Mouse (Mus musculus) embryonic facial prominence, embryonic 11.5 days (tissue): ENCODE measurements around the gene Prkar2b. TPM values are rescaled to one million over a fixed set of nuclear protein-coding genes. Genes with fewer than 3 reads are reported as not detected.
A peak's percentile ranks its signal among the peaks of the same experiment; 100 is the strongest.

ENCODE experiments used
- ATAC-seq: fragments of 200-750 bp; cut with Nextera tagmentation; replicated peaks from 2 replicates; pipeline ENCODE4 v1.8.0; 2017; ENCODE audit warnings: low read depth; ENCODE audit not compliant: insufficient number of reproducible peaks, low FRiP score, low TSS enrichment
- DNase-seq: peaks from one replicate; pipeline ENCODE4 v3.0.0-alpha.2; 2015; ENCODE audit warnings: low spot score
- H3K27ac ChIP-seq: fragments of 300-500 bp; sonication (generic); replicated peaks from 2 replicates; pipeline ENCODE4 v1.5.1; 2014; ENCODE audit warnings: mild to moderate bottlenecking, low read depth, low read length, control low read depth
- H3K27me3 ChIP-seq: fragments of 300-500 bp; sonication (generic); 2 replicates; pipeline ENCODE4 v1.6.1; 2014; ENCODE audit warnings: mild to moderate bottlenecking, low read length, moderate library complexity, mixed read lengths; ENCODE audit not compliant: control insufficient read depth, insufficient read depth
- H3K36me3 ChIP-seq: fragments of 300-500 bp; sonication (generic); replicated peaks from 2 replicates; pipeline ENCODE4 v1.6.1; 2014; ENCODE audit warnings: low read depth, mild to moderate bottlenecking, low read length, moderate library complexity, mixed read lengths; ENCODE audit not compliant: control insufficient read depth, insufficient read depth
- H3K4me1 ChIP-seq: fragments of 300-500 bp; sonication (generic); 2 replicates; pipeline ENCODE4 v1.6.1; 2014; ENCODE audit warnings: low read length, mixed read lengths; ENCODE audit not compliant: control insufficient read depth, insufficient read depth
- H3K4me2 ChIP-seq: fragments of 300-500 bp; sonication (generic); 2 replicates; pipeline ENCODE4 v1.6.1; 2014; ENCODE audit warnings: low read depth, mild to moderate bottlenecking, control low read depth, low read length, moderate library complexity
- H3K4me3 ChIP-seq: fragments of 300-500 bp; sonication (generic); 2 replicates; pipeline ENCODE4 v1.5.1; 2014; ENCODE audit warnings: low read depth, low read length, control low read depth
- H3K9ac ChIP-seq: fragments of 300-500 bp; sonication (generic); replicated peaks from 2 replicates; pipeline ENCODE4 v1.6.1; 2014; ENCODE audit warnings: mild to moderate bottlenecking, control low read depth, low read length
- H3K9me3 ChIP-seq: fragments of 300-500 bp; sonication (generic); replicated peaks from 2 replicates; pipeline ENCODE4 v1.6.1; 2016; ENCODE audit warnings: mild to moderate bottlenecking, low read length, inconsistent platforms, mixed read lengths; ENCODE audit not compliant: control insufficient read depth
- WGBS: fragments of 180-500 bp; shearing (Covaris S2); extraction: QIAGEN DNeasy Blood & Tissue Kit; methylation state at CpG from one replicate; pipeline ENCODE4 v1.1.7; 2014; 5-methylcytosine and 5-hydroxymethylcytosine counted together
- polyA plus RNA-seq: library from polyadenylated mRNA; unstranded; fragments of >200 nt; fragmentation: Nextera tagmentation; extraction: Ambion mirVana; gene quantifications from 2 replicates; pipeline ENCODE4 v1.2.1, GENCODE M21; 2014

Prkar2b gene
- polyA plus RNA-seq, 1 experiment from 2014 or later = 65.4 TPM

DNA sequence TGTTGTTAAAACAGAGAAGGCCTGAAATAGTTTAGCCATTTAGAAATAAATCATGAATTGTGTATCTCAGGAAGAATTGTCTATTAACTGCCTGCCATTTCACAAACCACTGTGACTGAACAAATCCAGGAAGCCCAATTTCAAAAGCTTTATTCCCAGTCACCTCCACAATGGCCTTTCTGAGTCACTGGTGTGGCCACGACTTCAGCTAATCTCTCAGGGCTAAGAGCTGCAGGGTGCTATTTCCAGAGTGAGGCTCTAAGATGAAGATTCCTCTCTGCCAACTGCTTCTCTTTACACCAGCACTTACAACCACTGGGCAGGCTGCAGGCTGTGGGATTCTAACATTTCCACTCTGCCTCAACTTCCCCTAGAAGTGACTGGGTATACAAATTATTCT lies 92.0 kb downstream of the Prkar2b start:
- H3K4me3 ChIP-seq = no peak overlapping the region
- 40% methylated on average over 1 of the region's 1 CpGs for WGBS
- no peaks in the 10 kb centered on the region for H3K9me3 ChIP-seq
- no peak overlapping the region for H3K27ac ChIP-seq
- ATAC-seq = no peak
- no peak overlapping the region for H3K4me2 ChIP-seq
- no peak overlapping the region for H3K9ac ChIP-seq
- no peaks in the 10 kb centered on the region for H3K36me3 ChIP-seq
- H3K4me1 ChIP-seq = no peaks in the 10 kb centered on the region
- H3K27me3 ChIP-seq = no peaks in the 10 kb centered on the region
- no peak for DNase-seq

DNA sequence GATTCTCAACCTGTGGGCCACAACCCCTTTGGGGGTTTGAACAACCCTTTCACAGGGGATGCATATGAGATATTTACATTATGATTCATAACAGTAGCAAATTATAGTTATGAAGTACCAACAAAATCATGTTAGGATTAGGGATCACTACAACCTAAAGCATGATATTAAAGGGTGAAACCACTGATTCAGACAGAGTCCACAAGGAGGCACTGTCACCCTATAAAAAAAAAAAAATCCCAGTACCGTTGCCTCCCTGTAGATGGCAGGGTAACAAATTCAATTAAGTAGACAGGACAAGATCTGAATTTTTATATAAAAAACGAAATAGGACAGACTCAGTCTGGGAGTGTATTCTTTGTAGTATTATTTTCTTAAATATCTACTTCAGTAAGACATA lies 93.6 kb downstream of the Prkar2b start:
- H3K36me3 ChIP-seq = no peaks in the 10 kb centered on the region
- H3K4me3 ChIP-seq = no peak overlapping the region
- no peak overlapping the region for H3K4me2 ChIP-seq
- DNase-seq (peak; percentile 78), ATAC-seq (no peak)
- no peaks in the 10 kb centered on the region for H3K4me1 ChIP-seq
- H3K9ac ChIP-seq = no peak overlapping the region
- H3K27me3 ChIP-seq = no peaks in the 10 kb centered on the region
- no peak overlapping the region for H3K27ac ChIP-seq
- H3K9me3 ChIP-seq = no peaks in the 10 kb centered on the region
- WGBS = 9% methylated on average over 2 of the region's 2 CpGs

DNA sequence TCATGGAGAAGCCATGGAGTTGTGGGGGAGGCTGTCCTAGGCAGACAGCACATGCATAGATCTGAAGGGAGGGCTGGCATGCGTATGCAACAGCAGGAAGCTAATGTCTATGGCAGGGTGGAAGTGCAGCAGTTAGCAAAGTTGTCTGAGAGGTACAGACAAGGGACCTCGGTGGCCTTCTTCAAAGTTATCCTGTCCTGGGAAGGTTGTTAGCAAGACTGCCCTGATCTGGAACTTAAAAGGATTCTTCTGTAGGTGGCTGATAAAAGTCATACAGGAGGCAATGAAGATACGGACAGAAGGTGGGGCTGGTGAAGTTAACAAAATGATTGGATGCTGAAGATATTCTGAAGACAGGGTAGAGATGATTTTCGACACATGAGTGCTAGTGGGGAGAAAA lies 94.7 kb downstream of the Prkar2b start:
- ATAC-seq (no peak), DNase-seq (no peak)
- Histone ChIP-seq H3K36me3 (no peaks in the 10 kb centered on the region), H3K27ac (no peak overlapping the region), H3K9me3 (no peaks in the 10 kb centered on the region), H3K4me2 (no peak overlapping the region), H3K4me3 (no peak overlapping the region), H3K9ac (no peak overlapping the region), H3K27me3 (no peaks in the 10 kb centered on the region), H3K4me1 (no peaks in the 10 kb centered on the region)
- WGBS = 84% methylated on average over 4 of the region's 4 CpGs

DNA sequence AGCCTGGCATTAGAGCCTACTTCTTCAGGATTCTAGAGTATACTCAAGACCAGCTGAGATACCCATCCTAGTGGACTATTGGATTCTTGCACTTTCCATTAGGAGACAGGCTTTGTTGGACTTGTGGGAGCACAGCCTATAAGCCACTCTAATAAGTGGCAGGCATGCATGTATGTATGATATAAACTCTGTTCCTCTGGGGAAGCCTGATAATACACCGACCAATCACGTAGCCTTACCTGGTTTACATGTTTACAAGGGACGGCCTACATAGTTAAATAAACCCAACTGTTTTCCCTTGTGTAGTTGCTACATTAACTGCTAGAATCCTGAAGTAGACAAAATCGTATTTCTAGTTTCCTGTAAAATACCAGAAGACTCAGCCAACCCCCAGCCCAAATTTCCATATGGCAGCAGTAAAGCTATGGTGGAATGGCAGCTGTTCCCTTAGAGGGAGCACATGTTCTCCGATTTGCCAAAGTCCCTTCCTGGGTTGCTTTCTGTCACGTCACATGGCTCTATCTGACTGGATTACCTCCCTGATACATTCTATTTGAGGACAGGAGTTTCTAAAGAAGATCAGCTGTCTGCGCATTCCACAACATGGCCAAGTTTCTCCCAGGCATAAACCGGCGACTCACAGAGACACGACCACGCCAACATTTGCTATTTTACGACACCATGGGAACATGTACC lies 95.4 kb downstream of the Prkar2b start:
- Histone ChIP-seq H3K4me2 (no peak overlapping the region), H3K27me3 (no peaks in the 10 kb centered on the region), H3K36me3 (no peaks in the 10 kb centered on the region), H3K27ac (no peak overlapping the region), H3K9ac (no peak overlapping the region), H3K9me3 (no peaks in the 10 kb centered on the region), H3K4me1 (no peaks in the 10 kb centered on the region), H3K4me3 (no peak overlapping the region)
- ATAC-seq (no peak), DNase-seq (no peak)
- 92% methylated on average over 12 of the region's 12 CpGs for WGBS

DNA sequence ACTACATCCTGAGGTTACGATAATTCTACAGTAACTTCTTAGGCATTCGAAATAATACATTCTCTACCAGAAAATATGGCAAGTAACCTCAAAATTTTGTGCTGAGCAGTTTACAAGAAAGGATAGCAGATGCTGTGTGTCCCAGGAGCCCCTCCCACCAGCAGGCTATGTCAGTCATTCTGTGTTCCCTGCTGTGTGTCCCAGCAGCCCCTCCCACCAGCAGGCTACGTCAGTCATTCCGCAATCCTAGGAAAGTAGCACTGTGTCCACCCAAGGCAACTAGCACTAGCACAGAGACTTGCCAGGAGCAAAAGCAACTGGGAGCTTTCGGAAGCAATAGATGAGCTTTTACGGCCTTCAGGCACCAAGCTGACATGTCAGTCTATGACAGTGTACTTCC lies 97.0 kb downstream of the Prkar2b start:
- Histone ChIP-seq H3K9me3 (no peaks in the 10 kb centered on the region), H3K4me2 (no peak overlapping the region), H3K4me1 (no peaks in the 10 kb centered on the region), H3K36me3 (no peaks in the 10 kb centered on the region), H3K27ac (no peak overlapping the region), H3K4me3 (no peak overlapping the region), H3K9ac (no peak overlapping the region), H3K27me3 (no peaks in the 10 kb centered on the region)
- WGBS = 85% methylated on average over 6 of the region's 6 CpGs
- no peak for DNase-seq
- no peak for ATAC-seq

DNA sequence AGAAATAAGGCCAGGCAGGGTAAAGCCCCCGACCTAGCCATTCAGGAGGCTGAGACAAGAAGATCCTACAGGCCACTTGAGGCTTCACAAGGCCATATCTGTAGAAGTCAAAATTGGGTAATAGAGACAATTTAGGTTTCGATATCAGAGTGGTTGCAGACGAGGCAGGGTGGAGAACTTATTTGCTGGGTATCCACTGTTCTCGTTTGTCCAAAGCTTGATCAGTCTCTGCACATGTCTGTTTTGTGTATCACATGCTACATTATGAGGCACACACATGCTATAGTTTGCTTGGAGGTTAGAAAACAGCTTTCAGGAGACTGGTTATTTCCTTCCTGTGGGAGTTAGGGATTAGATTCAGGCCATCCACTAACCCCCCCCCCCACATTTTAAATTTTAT lies 105.3 kb downstream of the Prkar2b start:
- Histone ChIP-seq H3K36me3 (no peaks in the 10 kb centered on the region), H3K9ac (no peak overlapping the region), H3K27me3 (no peaks in the 10 kb centered on the region), H3K4me3 (no peak overlapping the region), H3K4me1 (no peaks in the 10 kb centered on the region), H3K27ac (no peak overlapping the region), H3K4me2 (no peak overlapping the region), H3K9me3 (no peaks in the 10 kb centered on the region)
- ATAC-seq (no peak), DNase-seq (no peak)
- WGBS = 81% methylated on average over 4 of the region's 4 CpGs

DNA sequence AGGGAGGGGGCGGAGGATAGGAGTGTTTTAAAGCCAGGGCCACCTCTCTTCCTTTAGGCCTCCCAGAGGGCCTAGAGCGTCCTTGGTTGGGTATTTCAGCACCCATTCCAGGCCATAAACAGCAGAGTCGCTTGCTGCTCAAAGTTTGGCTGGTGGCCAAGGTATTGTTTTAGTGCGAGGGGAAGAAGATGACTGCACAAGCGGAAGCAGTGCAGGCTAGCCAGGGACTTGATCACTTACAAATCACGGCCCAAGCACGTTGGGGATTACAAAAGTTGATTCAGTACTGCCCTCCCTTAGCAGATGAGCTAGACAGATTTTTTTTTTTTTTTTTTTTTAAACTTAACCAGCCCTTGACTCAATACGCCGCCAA lies 110.5 kb downstream of the Prkar2b start:
- Histone ChIP-seq H3K27me3 (no peaks in the 10 kb centered on the region), H3K4me1 (no peaks in the 10 kb centered on the region), H3K4me3 (peak overlapping the region; percentile 35), H3K27ac (no peak overlapping the region), H3K9me3 (no peaks in the 10 kb centered on the region), H3K9ac (peak overlapping the region; percentile 29; the same call in 1 of the 2 replicates), H3K4me2 (peak overlapping the region; percentile 61), H3K36me3 (no peaks in the 10 kb centered on the region)
- DNase-seq = no peak
- ATAC-seq = no peak
- WGBS = 5% methylated on average over 9 of the region's 9 CpGs

DNA sequence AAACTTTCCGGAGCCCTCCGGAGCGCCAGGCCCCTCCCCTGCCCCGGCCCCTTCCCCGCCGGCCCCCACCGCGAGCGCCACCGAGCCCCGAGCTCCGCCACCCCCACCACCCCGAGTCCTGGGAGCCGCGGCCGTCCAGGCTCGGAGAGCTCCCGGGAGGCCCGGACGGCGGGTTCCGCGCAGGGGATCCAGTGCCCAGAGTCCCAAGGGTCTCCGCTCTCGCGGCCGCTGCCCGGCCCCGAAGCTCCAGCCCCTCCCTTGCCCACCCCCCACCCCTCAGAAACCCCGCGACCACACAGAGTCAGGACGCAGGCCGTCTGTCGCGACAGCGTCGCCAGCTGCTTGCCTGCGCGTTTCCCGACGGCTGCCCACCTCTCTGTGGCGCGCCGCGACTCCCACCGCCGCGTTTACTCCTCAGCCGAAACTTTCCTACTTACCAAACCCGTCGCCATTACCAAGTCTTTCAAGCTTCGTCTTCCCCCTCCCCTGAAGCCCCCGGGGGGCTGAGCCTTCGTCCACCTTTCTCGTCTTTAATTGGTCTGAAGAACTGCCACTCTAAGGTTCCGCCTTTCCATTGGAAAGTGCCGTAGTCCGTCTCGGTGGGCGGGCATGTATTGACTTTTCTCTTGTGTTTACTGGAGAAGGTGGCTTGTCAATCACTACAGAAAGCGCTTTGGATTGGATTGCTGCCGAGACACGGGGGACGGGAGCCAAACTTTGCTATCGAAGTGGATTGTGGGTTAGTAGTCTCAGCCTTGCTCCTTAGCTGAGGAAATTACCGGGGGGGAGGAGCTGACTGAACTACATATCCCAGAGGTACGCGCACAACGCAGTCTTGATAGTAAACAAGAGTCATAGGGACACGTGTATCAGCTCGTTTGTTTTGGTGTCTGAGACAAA lies 111.1 kb downstream of the Prkar2b start, which contains the start of gene Hbp1:
TSS of gene Hbp1 (minus strand) at position 777 of the 900 bp plus-strand sequence.
- DNase-seq (peak; percentile 100), ATAC-seq (peak; percentile 97)
- Histone ChIP-seq H3K9ac (peak within 1 kb of the TSS; percentile 97), H3K27me3 (no peaks in the 10 kb centered on the region), H3K9me3 (no peaks in the 10 kb centered on the region), H3K27ac (peak within 1 kb of the TSS; percentile 99), H3K4me3 (peak within 1 kb of the TSS; percentile 84), H3K4me1 (no peaks in the 10 kb centered on the region), H3K36me3 (no peaks in the 10 kb centered on the region), H3K4me2 (peak within 1 kb of the TSS; percentile 61)
- WGBS = 1% methylated on average over 44 of the region's 71 CpGs
